Mouse (Mus musculus) intestine, postnatal 0 days (tissue): ENCODE measurements at regions not wholly inside any gene's neighbourhood (a gene's known extent, or its start where the extent isn't known, plus 50 kb on each side); places are given as distances from the start of the nearest gene placed in this dataset.

Experiments
- ATAC-seq: fragments of 200-750 bp; cut with Nextera tagmentation; 2 replicates; pipeline ENCODE4 v1.8.0; 2017; ENCODE audit warnings: mild to moderate bottlenecking, moderate TSS enrichment, moderate library complexity
- H3K27ac ChIP-seq: fragments of 300-500 bp; sonication (generic); 2 replicates; pipeline ENCODE4 v1.5.1; 2014; ENCODE audit warnings: mild to moderate bottlenecking, low read depth, low read length, moderate library complexity
- H3K27me3 ChIP-seq: fragments of 300-500 bp; sonication (generic); replicated peaks from 2 replicates; pipeline ENCODE4 v1.6.1; 2014; ENCODE audit warnings: low read length, mixed read lengths; ENCODE audit not compliant: control insufficient read depth, insufficient read depth
- H3K36me3 ChIP-seq: fragments of 300-500 bp; sonication (generic); 2 replicates; pipeline ENCODE4 v1.6.1; 2014; ENCODE audit warnings: mild to moderate bottlenecking, moderate library complexity; ENCODE audit not compliant: control insufficient read depth, insufficient read depth
- H3K4me1 ChIP-seq: fragments of 300-500 bp; sonication (generic); replicated peaks from 2 replicates; pipeline ENCODE4 v1.6.1; 2014; ENCODE audit warnings: antibody characterized with exemption, low read length, mixed read lengths; ENCODE audit not compliant: control insufficient read depth, insufficient read depth
- H3K4me2 ChIP-seq: fragments of 300-500 bp; sonication (generic); replicated peaks from 2 replicates; pipeline ENCODE4 v1.6.1; 2014; ENCODE audit warnings: low read depth, mild to moderate bottlenecking, moderate library complexity
- H3K4me3 ChIP-seq: fragments of 300-500 bp; sonication (generic); 2 replicates; pipeline ENCODE4 v1.5.1; 2014; ENCODE audit warnings: low read depth, low read length
- H3K9ac ChIP-seq: fragments of 300-500 bp; sonication (generic); 2 replicates; pipeline ENCODE4 v1.6.1; 2014; ENCODE audit warnings: mild to moderate bottlenecking, low read depth, low read length
- H3K9me3 ChIP-seq: fragments of 300-500 bp; sonication (generic); 2 replicates; pipeline ENCODE4 v1.6.1; 2016; ENCODE audit warnings: mixed run types; ENCODE audit not compliant: control insufficient read depth
- CTCF ChIP-seq: sonication (generic); IDR thresholded peaks from 2 replicates; pipeline ENCODE4 v1.5.1; 2016; ENCODE audit warnings: low read depth, mild to moderate bottlenecking, control low read depth, antibody characterized with exemption, moderate library complexity
- WGBS: fragments of 180-500 bp; shearing (Covaris S2); extraction: QIAGEN DNeasy Blood & Tissue Kit; methylation state at CpG from one replicate; pipeline ENCODE4 v1.1.7; 2014; 5-methylcytosine and 5-hydroxymethylcytosine counted together

- Histone ChIP-seq H3K27me3 (no peaks in the 10 kb centered on the region), H3K4me1 (no peaks in the 10 kb centered on the region), H3K4me3 (no peak overlapping the region), H3K9me3 (no peaks in the 10 kb centered on the region), H3K36me3 (no peaks in the 10 kb centered on the region), H3K4me2 (no peak overlapping the region), H3K9ac (no peak overlapping the region), H3K27ac (no peak overlapping the region)
- TF ChIP-seq CTCF: no peak
- ATAC-seq: no peak
- WGBS: 89% methylated on average over 7 of the region's 7 CpGs
Observed at GRCm38 (mm10) chr4:97408633-97409296, 225.8 kb upstream of the Gm10192 start.

GRCm38 (mm10) chr4:97394697-97395280, 211.8 kb upstream of the Gm10192 start:
- 72% methylated on average over 3 of the region's 3 CpGs for WGBS
- no peak for ATAC-seq
- Histone ChIP-seq H3K4me1 (no peaks in the 10 kb centered on the region), H3K27me3 (no peaks in the 10 kb centered on the region), H3K27ac (no peak overlapping the region), H3K9ac (no peak overlapping the region), H3K36me3 (no peaks in the 10 kb centered on the region), H3K9me3 (no peaks in the 10 kb centered on the region), H3K4me3 (no peak overlapping the region), H3K4me2 (no peak overlapping the region)
- no peak for TF ChIP-seq CTCF

DNA sequence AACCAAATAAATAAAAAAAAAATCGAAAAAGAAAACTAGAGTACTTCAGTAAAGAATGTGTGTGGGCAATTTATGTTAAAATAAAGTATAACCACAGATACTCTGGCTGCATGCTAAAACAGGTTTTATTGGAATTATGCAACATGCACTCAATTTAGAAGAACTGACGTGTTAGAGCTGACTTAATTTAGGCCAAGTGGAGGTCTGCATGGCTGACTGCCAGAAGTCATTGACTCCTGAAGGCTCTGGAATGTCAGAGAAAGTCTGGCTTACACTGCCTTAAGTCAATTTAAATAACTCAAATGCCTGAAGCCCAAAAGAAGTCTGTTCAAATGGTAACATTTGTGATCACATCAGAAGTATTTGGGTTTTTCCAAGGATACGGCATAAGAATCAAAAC, 198.1 kb upstream of the Gm10192 start:
- Histone ChIP-seq H3K4me3 (no peak overlapping the region), H3K9ac (no peak overlapping the region), H3K27me3 (no peaks in the 10 kb centered on the region), H3K9me3 (no peaks in the 10 kb centered on the region), H3K4me2 (no peak overlapping the region), H3K27ac (no peak overlapping the region), H3K36me3 (no peaks in the 10 kb centered on the region), H3K4me1 (no peaks in the 10 kb centered on the region)
- no peak for TF ChIP-seq CTCF
- WGBS: 37% methylated on average over 3 of the region's 3 CpGs
- no peak for ATAC-seq

- Histone ChIP-seq H3K9ac (no peak overlapping the region), H3K9me3 (no peaks in the 10 kb centered on the region), H3K4me3 (no peak overlapping the region), H3K27me3 (no peaks in the 10 kb centered on the region), H3K27ac (no peak overlapping the region), H3K4me2 (no peak overlapping the region), H3K36me3 (no peaks in the 10 kb centered on the region), H3K4me1 (no peaks in the 10 kb centered on the region)
- ATAC-seq: no peak
- no peak for TF ChIP-seq CTCF
- 68% methylated on average over 8 of the region's 8 CpGs for WGBS
Observed at GRCm38 (mm10) chr4:97377593-97378542, 194.9 kb upstream of the Gm10192 start.

DNA sequence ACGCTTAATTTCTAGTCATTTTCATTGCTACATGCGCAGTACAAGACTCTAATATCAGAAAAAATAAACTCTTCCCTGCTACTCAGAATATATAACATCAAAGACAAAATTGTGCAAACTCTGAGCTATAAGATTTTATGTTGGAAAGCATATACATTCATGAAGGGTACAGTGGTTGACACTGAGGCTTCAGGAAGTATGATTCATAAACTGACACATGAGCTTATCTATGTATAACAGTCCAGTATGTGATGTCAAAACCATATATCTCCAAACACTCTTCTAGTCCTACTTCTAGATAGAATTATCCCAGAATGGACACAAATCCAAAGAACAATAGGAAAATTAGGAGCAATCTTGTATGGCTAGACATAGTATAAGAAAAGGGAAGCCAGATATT, 177.5 kb upstream of the Gm10192 start:
- no peak overlapping the region for H3K4me3 ChIP-seq
- 88% methylated on average over 2 of the region's 2 CpGs for WGBS
- ATAC-seq: no peak
- H3K9ac ChIP-seq: no peak overlapping the region
- no peak for TF ChIP-seq CTCF
- H3K4me1 ChIP-seq: no peaks in the 10 kb centered on the region
- H3K27ac ChIP-seq: no peak overlapping the region
- no peak overlapping the region for H3K4me2 ChIP-seq
- H3K9me3 ChIP-seq: no peaks in the 10 kb centered on the region
- no peaks in the 10 kb centered on the region for H3K36me3 ChIP-seq
- H3K27me3 ChIP-seq: no peaks in the 10 kb centered on the region

DNA sequence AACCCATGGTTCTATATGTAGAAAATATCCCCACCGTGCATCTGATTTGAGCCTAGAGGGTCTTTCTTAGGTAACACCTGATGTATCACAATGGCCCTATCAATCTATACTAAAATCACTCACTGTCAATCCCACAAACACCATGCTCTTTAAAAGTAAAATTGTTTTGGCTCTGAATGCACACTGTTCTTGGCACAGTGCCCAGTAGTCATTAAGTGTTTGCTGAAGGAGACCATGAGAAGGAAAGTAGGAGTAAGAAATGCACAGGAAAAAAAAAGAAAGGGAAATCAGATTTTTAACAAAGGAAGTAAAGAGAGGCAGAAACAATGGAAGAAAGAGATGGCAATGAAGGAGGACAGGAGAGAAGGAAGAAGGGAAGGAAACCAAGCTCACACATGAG, 175.0 kb upstream of the Gm10192 start:
- WGBS: 78% methylated on average over 1 of the region's 1 CpGs
- H3K36me3 ChIP-seq: no peaks in the 10 kb centered on the region

More for the DNA sequence above, 175.0 kb upstream of the Gm10192 start:
- no peaks in the 10 kb centered on the region for H3K27me3 ChIP-seq
- H3K27ac ChIP-seq: no peak overlapping the region
- TF ChIP-seq CTCF: no peak
- no peak overlapping the region for H3K4me2 ChIP-seq
- no peaks in the 10 kb centered on the region for H3K9me3 ChIP-seq
- no peak overlapping the region for H3K9ac ChIP-seq
- no peak for ATAC-seq
- H3K4me3 ChIP-seq: no peak overlapping the region
- H3K4me1 ChIP-seq: no peaks in the 10 kb centered on the region
